Mouse (Mus musculus): ENCODE results near the gene Gm10490. TPM values are rescaled to one million over a fixed set of nuclear protein-coding genes. Genes with fewer than 3 reads are reported as not detected.
"Not testable (repeated sequence)": the region's sequence is repeated elsewhere in the genome, so short reads cannot be mapped to it uniquely, and the experiment has no call there.

The Gm10490 gene
- polyA plus RNA-seq, 1 experiment: not detected

GRCm38 (mm10) chrX:7879819-7880218, 29.5 kb upstream of the Gm10490 start:
- Histone ChIP-seq H3K27ac (ENCODE audit: insufficient read depth, low read length) (no peak overlapping the region), H3K4me3 (ENCODE audit: insufficient read depth, low read length) (peak overlapping the region; percentile 96), H3K4me1 (ENCODE audit: control insufficient read depth, insufficient read depth, low read length) (no peaks in the 10 kb centered on the region)
- TF ChIP-seq POLR2A (IDR thresholded peaks at IDR 0.05; ENCODE audit: extremely low read depth, insufficient read depth, low read length) (no peak), CTCF (IDR thresholded peaks at IDR 0.05; ENCODE audit: extremely low read depth, insufficient read depth, low read length) (peak; percentile 24; the same call in 1 of the 2 replicates)

GRCm38 (mm10) chrX:7883841-7884567, 25.3 kb upstream of the Gm10490 start, which contains the start of gene Slc35a2:
Gene Slc35a2 (plus strand): TSS chrX:7884028.
- H3K4me1 ChIP-seq (ENCODE audit: control insufficient read depth, insufficient read depth, low read length): no peaks in the 10 kb centered on the region
- H3K27ac ChIP-seq (ENCODE audit: insufficient read depth, low read length): peak within 1 kb of the TSS; percentile 87
- peak; percentile 47 for TF ChIP-seq POLR2A (IDR thresholded peaks at IDR 0.05; ENCODE audit: extremely low read depth, insufficient read depth, low read length)
- no peak for TF ChIP-seq CTCF (IDR thresholded peaks at IDR 0.05; ENCODE audit: extremely low read depth, insufficient read depth, low read length)
- H3K4me3 ChIP-seq (ENCODE audit: insufficient read depth, low read length): peak within 1 kb of the TSS; percentile 90

GRCm38 (mm10) chrX:7898211-7898610, 11.1 kb upstream of the Gm10490 start:
- TF ChIP-seq CTCF (IDR thresholded peaks at IDR 0.05; ENCODE audit: extremely low read depth, insufficient read depth, low read length) (no peak), POLR2A (IDR thresholded peaks at IDR 0.05; ENCODE audit: extremely low read depth, insufficient read depth, low read length) (no peak)
- no peaks in the 10 kb centered on the region; the same call in 1 of the 2 replicates for H3K4me1 ChIP-seq (ENCODE audit: control insufficient read depth, insufficient read depth, low read length)
- peak overlapping the region; percentile 49 for H3K27ac ChIP-seq (ENCODE audit: insufficient read depth, low read length)
- peak overlapping the region; percentile 56 for H3K4me3 ChIP-seq (ENCODE audit: insufficient read depth, low read length)

GRCm38 (mm10) chrX:7898880-7899874, 10.2 kb upstream of the Gm10490 start, which contains the start of the genes Pqbp1 and Timm17b:
Gene Pqbp1 (minus strand): TSS chrX:7899269.
Gene Timm17b (plus strand): TSS chrX:7899357.
- H3K4me1 ChIP-seq (ENCODE audit: control insufficient read depth, insufficient read depth, low read length): no peaks in the 10 kb centered on the region; the same call in 1 of the 2 replicates
- TF ChIP-seq POLR2A (IDR thresholded peaks at IDR 0.05; ENCODE audit: extremely low read depth, insufficient read depth, low read length): peak; percentile 60
- TF ChIP-seq CTCF (IDR thresholded peaks at IDR 0.05; ENCODE audit: extremely low read depth, insufficient read depth, low read length): no peak
- H3K27ac ChIP-seq (ENCODE audit: insufficient read depth, low read length): peak within 1 kb of the TSS; percentile 66
- H3K4me3 ChIP-seq (ENCODE audit: insufficient read depth, low read length): peak within 1 kb of the TSS; percentile 56

- Histone ChIP-seq H3K27ac (ENCODE audit: insufficient read depth, low read length) (no peak overlapping the region), H3K4me3 (ENCODE audit: insufficient read depth, low read length) (no peak overlapping the region)
- TF ChIP-seq POLR2A (IDR thresholded peaks at IDR 0.05; ENCODE audit: extremely low read depth, insufficient read depth, low read length): no peak
- no peak for TF ChIP-seq CTCF (IDR thresholded peaks at IDR 0.05; ENCODE audit: extremely low read depth, insufficient read depth, low read length)
These were observed 4.9 kb upstream of the Gm10490 start for GRCm38 (mm10) chrX:7904441-7904840.

GRCm38 (mm10) chrX:7907735-7908134, 1.6 kb upstream of the Gm10490 start, which contains the start of gene Gm10491:
Gene Gm10491 (minus strand): TSS chrX:7907835.
- H3K27ac ChIP-seq (ENCODE audit: insufficient read depth, low read length): no peak within 1 kb of the TSS
- H3K4me3 ChIP-seq (ENCODE audit: insufficient read depth, low read length): no peak within 1 kb of the TSS
- no peaks in the 10 kb centered on the region for H3K4me1 ChIP-seq (ENCODE audit: control insufficient read depth, insufficient read depth, low read length)
- no peak for TF ChIP-seq CTCF (IDR thresholded peaks at IDR 0.05; ENCODE audit: extremely low read depth, insufficient read depth, low read length)
- no peak for TF ChIP-seq POLR2A (IDR thresholded peaks at IDR 0.05; ENCODE audit: extremely low read depth, insufficient read depth, low read length)

More at GRCm38 (mm10) chrX:7904441-7904840, 4.9 kb upstream of the Gm10490 start:
- H3K4me1 ChIP-seq (ENCODE audit: control insufficient read depth, insufficient read depth, low read length): no peaks in the 10 kb centered on the region

GRCm38 (mm10) chrX:7910473-7910872, 1.1 kb downstream of the Gm10490 start:
- H3K27ac ChIP-seq (ENCODE audit: insufficient read depth, low read length): no peak overlapping the region
- TF ChIP-seq POLR2A (IDR thresholded peaks at IDR 0.05; ENCODE audit: extremely low read depth, insufficient read depth, low read length) (no peak), CTCF (IDR thresholded peaks at IDR 0.05; ENCODE audit: extremely low read depth, insufficient read depth, low read length) (no peak)
- no peaks in the 10 kb centered on the region for H3K4me1 ChIP-seq (ENCODE audit: control insufficient read depth, insufficient read depth, low read length)
- no peak overlapping the region for H3K4me3 ChIP-seq (ENCODE audit: insufficient read depth, low read length)

- H3K4me1 ChIP-seq (ENCODE audit: control insufficient read depth, insufficient read depth, low read length); H3K4me3 ChIP-seq (ENCODE audit: insufficient read depth, low read length); H3K27ac ChIP-seq (ENCODE audit: insufficient read depth, low read length): not testable (repeated sequence)
These were observed 6.3 kb downstream of the Gm10490 start for GRCm38 (mm10) chrX:7915669-7916068.

GRCm38 (mm10) chrX:7917960-7918359, 8.6 kb downstream of the Gm10490 start:
- not testable (repeated sequence) for H3K4me1 ChIP-seq (ENCODE audit: control insufficient read depth, insufficient read depth, low read length); H3K4me3 ChIP-seq (ENCODE audit: insufficient read depth, low read length); H3K27ac ChIP-seq (ENCODE audit: insufficient read depth, low read length)
